Mouse (Mus musculus) kidney, adult 2 months (tissue): ENCODE measurements around the gene C1galt1c1. TPM values are rescaled to one million over a fixed set of nuclear protein-coding genes. Genes with fewer than 3 reads are reported as not detected.

Experiments used
- DNase-seq: peaks from one replicate; pipeline ENCODE4 v3.0.0; 2021
- H3K27ac ChIP-seq: fragments of 200-500 bp; 2 replicates; pipeline ENCODE4 v1.5.1; 2012; ENCODE audit warnings: low read depth, low read length, control low read depth, inconsistent platforms; ENCODE audit not compliant: insufficient read depth
- H3K27me3 ChIP-seq: fragments of 200-500 bp; replicated peaks from 2 replicates; pipeline ENCODE4 v1.6.1; 2012; ENCODE audit warnings: mild to moderate bottlenecking, moderate library complexity, low read length, inconsistent platforms; ENCODE audit not compliant: control insufficient read depth, insufficient read depth
- H3K36me3 ChIP-seq: fragments of 200-500 bp; 2 replicates; pipeline ENCODE4 v1.6.1; 2012; ENCODE audit warnings: mild to moderate bottlenecking, moderate library complexity, low read length, inconsistent platforms; ENCODE audit not compliant: control insufficient read depth, insufficient read depth
- H3K4me1 ChIP-seq: fragments of 200-500 bp; 2 replicates; pipeline ENCODE4 v1.6.1; 2011; ENCODE audit warnings: low read length; ENCODE audit not compliant: control insufficient read depth, insufficient read depth
- H3K4me3 ChIP-seq: fragments of 200-500 bp; 2 replicates; pipeline ENCODE4 v1.5.1; 2011; ENCODE audit warnings: mild to moderate bottlenecking, low read depth, low read length, control low read depth; ENCODE audit not compliant: insufficient read depth
- CTCF ChIP-seq: fragments of 200-500 bp; conservative IDR thresholded peaks from 2 replicates; pipeline ENCODE4 v1.5.1; 2011; ENCODE audit warnings: low read depth, mild to moderate bottlenecking, control low read depth, low read length, moderate library complexity, mixed read lengths; ENCODE audit not compliant: insufficient read depth, insufficient read length
- POLR2A ChIP-seq: fragments of 200-500 bp; IDR thresholded peaks from one replicate; pipeline ENCODE4 v1.6.1; 2011; ENCODE audit warnings: low read depth, low read length, control low read depth
- WGBS: fragments of 180-500 bp; shearing (Covaris S2); methylation state at CpG from one replicate; pipeline ENCODE4 v1.1.7; 2018; 5-methylcytosine and 5-hydroxymethylcytosine counted together
- polyA plus RNA-seq: library from polyadenylated mRNA; depleted of rRNA; stranded (reverse); fragments of >200 nt; gene quantifications from 2 replicates; pipeline ENCODE4 v1.2.3, GENCODE M21; 2012; rRNA removed

The C1galt1c1 gene
- polyA plus RNA-seq, 1 experiment = 18.6 TPM

DNA sequence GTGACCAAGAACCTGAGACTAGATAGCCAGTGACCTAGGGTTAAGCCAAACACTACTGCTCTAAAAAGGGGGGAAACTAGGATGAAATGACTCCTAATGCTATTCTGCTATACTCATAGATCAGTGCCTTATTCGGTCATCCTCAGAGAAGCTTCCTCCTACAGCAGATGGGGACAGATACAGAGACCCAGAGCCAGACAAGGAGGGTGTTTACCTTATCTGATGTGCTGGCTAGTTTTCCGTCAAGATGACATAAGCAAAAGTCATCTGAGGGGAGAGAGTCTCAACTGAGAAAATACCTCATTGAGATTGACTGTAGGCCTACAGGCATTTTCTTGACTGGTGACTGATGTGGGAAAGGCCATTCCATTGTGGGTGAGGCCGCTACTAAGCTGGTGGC, 43.1 kb downstream of the C1galt1c1 start:
- WGBS = 93% methylated on average over 3 of the region's 3 CpGs
- H3K27ac ChIP-seq = no peak overlapping the region
- H3K36me3 ChIP-seq = no peaks in the 10 kb centered on the region
- TF ChIP-seq POLR2A (no peak), CTCF (no peak)
- no peak for DNase-seq
- no peaks in the 10 kb centered on the region for H3K27me3 ChIP-seq
- peaks cover 5% of the 10 kb centered on the region; the same call in 1 of the 2 replicates for H3K4me1 ChIP-seq
- H3K4me3 ChIP-seq = no peak overlapping the region

DNA sequence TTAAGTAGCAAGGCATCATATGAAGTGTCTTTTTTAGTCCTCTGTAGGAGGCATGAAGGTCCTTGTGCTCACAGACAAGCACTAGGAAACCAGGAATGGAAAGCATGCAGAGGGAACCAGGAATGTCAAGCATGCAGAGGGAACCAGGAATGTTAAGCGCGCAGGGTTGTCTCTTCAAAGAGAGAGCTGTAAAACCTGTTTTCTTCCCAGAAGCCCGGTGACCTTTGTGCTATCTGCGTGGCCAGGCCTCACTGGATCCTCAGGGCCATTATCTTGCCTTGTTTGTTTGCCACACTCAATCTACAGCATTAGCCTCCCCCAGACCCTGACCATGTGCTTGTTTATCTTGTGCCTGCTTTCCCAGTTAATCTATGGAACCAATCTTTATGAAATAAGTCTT, 45.1 kb downstream of the C1galt1c1 start:
- H3K27ac ChIP-seq = peak overlapping the region; percentile 50
- 11% methylated on average over 2 of the region's 4 CpGs for WGBS

DNA sequence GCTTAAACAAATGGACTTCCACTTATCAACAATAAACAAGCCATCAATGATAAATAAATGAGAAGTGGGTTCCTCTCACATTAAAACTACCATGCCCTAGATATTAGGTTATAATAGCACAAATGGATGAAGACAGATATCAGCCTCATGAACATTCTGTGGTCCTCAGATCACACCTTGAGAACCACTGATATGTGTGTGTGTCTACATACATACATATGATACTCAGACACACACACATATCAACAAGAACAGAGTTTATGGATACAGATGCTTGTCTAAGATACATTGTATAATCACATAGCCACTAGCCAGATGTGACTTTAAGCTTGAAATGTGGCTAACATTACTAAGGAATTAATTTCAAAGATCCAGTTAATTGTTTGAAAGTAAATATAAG, 51.6 kb downstream of the C1galt1c1 start:
- H3K27me3 ChIP-seq = no peaks in the 10 kb centered on the region
- H3K27ac ChIP-seq = no peak overlapping the region
- no peaks in the 10 kb centered on the region for H3K4me1 ChIP-seq
- TF ChIP-seq POLR2A = no peak
- TF ChIP-seq CTCF = no peak
- H3K4me3 ChIP-seq = no peak overlapping the region
- no peak for DNase-seq
- no peaks in the 10 kb centered on the region for H3K36me3 ChIP-seq

More for the DNA sequence above, 45.1 kb downstream of the C1galt1c1 start:
- peak; percentile 67 for DNase-seq
- H3K4me3 ChIP-seq = no peak overlapping the region
- H3K4me1 ChIP-seq = peaks cover 5% of the 10 kb centered on the region; the same call in 1 of the 2 replicates
- TF ChIP-seq CTCF = no peak
- H3K27me3 ChIP-seq = no peaks in the 10 kb centered on the region
- H3K36me3 ChIP-seq = no peaks in the 10 kb centered on the region

DNA sequence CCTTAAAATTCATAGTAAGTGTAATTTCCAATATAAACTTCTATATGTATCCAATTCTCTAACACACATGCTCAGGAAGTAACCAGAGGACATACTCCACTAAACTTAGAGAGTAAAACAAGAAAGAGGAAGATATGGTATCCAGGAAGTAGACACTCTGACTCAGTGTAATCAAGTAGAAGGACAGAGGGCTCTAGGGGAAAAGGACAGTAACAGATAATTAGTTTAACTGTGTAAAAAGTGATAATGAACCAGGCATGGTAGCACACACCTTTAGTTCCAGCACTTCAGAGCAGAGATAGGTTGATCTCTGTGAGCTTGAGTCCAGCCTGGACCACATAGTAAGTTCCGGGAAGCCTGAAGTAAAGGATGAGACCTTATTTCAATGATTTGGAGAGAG, 53.7 kb downstream of the C1galt1c1 start:
- H3K4me3 ChIP-seq = no peak overlapping the region
- no peak overlapping the region for H3K27ac ChIP-seq
- 93% methylated on average over 1 of the region's 1 CpGs for WGBS
- no peak for DNase-seq
- no peaks in the 10 kb centered on the region for H3K27me3 ChIP-seq
- no peaks in the 10 kb centered on the region for H3K36me3 ChIP-seq
- H3K4me1 ChIP-seq = no peaks in the 10 kb centered on the region
- TF ChIP-seq POLR2A (no peak), CTCF (no peak)

Other genes starting within 250 kb of the C1galt1c1 start
- gene Lamp2, start 178.6 kb downstream of the C1galt1c1 start, polyA plus RNA-seq = 312 and 353 TPM in 2 replicates
- gene Cul4b, start 58.9 kb downstream of the C1galt1c1 start, polyA plus RNA-seq = 6.4 and 6.5 TPM in 2 replicates
- gene Mcts1, start 34.5 kb downstream of the C1galt1c1 start, polyA plus RNA-seq = 10.7 and 13.5 TPM in 2 replicates
- gene 6030498E09Rik, start 137.6 kb upstream of the C1galt1c1 start, polyA plus RNA-seq = not detected in 2 replicates